Mouse (Mus musculus): Measurements from ENCODE around the gene Olfr612. TPM values are rescaled to one million over a fixed set of nuclear protein-coding genes. Genes with fewer than 3 reads are reported as not detected.
"Not testable (repeated sequence)": the region's sequence is repeated elsewhere in the genome, so short reads cannot be mapped to it uniquely, and the experiment has no call there.

Olfr612 gene
- not detected in 2 replicates for polyA plus RNA-seq (2015; fragmentation: Nextera tagmentation; extraction: Ambion mirVana)

DNA sequence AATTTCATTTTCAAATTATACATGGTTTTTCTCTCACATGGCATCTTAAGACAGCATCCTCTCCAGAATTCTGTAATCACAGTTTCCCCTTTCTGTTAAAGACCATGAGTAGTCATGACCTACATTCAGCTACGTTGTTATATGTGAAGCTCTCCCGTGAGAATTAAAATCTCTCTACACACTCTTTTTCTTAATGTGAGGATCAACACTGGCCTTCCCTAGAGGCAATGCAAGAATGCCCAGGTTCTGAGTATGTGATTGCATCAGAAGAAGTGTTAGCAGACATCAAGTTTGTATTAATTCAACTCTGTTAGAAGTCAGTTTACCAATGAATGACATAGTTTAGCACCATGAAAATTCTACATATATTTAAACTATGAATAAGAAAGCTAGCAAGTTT, at the start of gene Olfr612:
TSS of gene Olfr612 (minus strand) at position 101 of the 400 bp plus-strand sequence.
- not testable (repeated sequence) for H3K27me3 ChIP-seq; H3K9me3 ChIP-seq (replicated peaks); H3K9ac ChIP-seq; H3K4me2 ChIP-seq; H3K27ac ChIP-seq; H3K36me3 ChIP-seq; H3K4me3 ChIP-seq; H3K4me1 ChIP-seq (replicated peaks); ATAC-seq (replicated peaks; ENCODE audit: insufficient number of reproducible peaks, insufficient read depth, low FRiP score, low read depth)
- 71% methylated on average over 2 of the region's 2 CpGs for WGBS

DNA sequence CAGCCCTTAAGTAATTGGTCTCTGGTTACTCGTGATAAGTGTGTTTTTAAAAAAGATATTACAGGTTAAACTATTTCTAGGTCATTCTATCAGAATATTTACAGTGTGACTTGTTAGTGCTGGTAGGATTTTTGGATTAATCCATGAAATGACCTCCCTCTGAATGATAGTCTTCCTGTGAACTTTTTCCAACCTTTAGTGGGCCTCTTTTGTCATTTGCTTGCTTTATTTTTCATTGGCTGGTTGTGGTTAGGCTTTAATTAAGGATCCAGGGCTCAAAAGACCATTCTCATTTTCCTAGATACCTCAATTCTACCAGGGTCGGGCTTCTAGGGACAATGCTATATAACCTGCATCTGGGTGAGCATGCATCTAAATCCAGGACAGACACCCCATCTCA, 47.3 kb upstream of the Olfr612 start, which contains the start of gene Olfr618:
TSS of gene Olfr618 (plus strand) at position 301 of the 400 bp plus-strand sequence.
- no peaks in the 10 kb centered on the region for H3K36me3 ChIP-seq
- no peak for ATAC-seq (replicated peaks; ENCODE audit: insufficient number of reproducible peaks, insufficient read depth, low FRiP score, low read depth)
- WGBS = 50% methylated on average over 2 of the region's 2 CpGs
- no peak within 1 kb of the TSS for H3K4me3 ChIP-seq
- H3K9me3 ChIP-seq (replicated peaks) = no peaks in the 10 kb centered on the region
- H3K9ac ChIP-seq = no peak within 1 kb of the TSS
- H3K4me1 ChIP-seq (replicated peaks) = no peaks in the 10 kb centered on the region
- no peak within 1 kb of the TSS for H3K4me2 ChIP-seq
- H3K27me3 ChIP-seq = no peaks in the 10 kb centered on the region
- no peak within 1 kb of the TSS for H3K27ac ChIP-seq

DNA sequence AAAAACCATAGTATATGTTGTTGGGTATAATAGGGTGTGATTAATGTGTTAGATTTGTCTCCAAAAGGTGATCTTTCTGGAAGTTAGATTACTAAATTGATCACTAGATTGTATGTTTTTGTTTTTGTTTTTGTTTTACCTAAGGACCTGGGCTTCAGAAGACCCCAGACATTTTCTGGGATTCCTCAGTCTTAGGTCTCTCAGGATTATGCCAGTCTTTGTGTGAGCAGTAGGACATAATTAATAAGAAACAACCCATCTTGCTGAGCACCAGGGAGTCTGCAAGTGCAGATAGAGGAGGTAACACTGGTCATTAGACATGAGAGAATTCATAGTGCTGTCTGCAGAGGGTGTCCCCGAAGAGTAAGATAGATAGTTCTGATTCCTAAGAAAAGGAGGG, 30.2 kb upstream of the Olfr612 start, which contains the start of gene Olfr617:
TSS of gene Olfr617 (plus strand) at position 301 of the 400 bp plus-strand sequence.
- 65% methylated on average over 1 of the region's 1 CpGs for WGBS

DNA sequence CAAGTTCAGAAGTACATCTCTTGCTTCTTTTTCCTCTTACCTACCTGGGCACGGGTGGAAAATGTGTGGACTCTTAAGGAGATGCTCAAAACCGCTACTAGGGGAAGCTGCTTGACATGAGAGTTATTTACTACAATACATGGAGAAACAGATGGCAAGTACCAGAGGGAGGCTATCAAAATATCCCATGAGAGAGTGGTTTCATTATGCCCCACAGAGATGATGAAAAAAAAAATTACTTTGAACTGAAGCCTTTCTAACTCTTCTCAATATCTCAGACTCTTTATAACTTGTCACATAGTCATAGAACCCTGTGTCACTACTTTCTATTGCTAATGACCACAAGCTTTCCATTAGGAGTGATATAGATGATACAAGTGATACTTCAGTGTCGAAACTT, 26.5 kb upstream of the Olfr612 start, which contains the start of gene Olfr616:
TSS of gene Olfr616 (minus strand) at position 101 of the 400 bp plus-strand sequence.
- Histone ChIP-seq H3K4me2 (no peak within 1 kb of the TSS), H3K4me1 (replicated peaks) (no peaks in the 10 kb centered on the region), H3K9me3 (replicated peaks) (no peaks in the 10 kb centered on the region), H3K9ac (no peak within 1 kb of the TSS), H3K27me3 (no peaks in the 10 kb centered on the region), H3K27ac (no peak within 1 kb of the TSS), H3K4me3 (no peak within 1 kb of the TSS), H3K36me3 (no peaks in the 10 kb centered on the region)
- no peak for ATAC-seq (replicated peaks; ENCODE audit: insufficient number of reproducible peaks, insufficient read depth, low FRiP score, low read depth)
- WGBS = 75% methylated on average over 3 of the region's 3 CpGs

More for the DNA sequence above, 30.2 kb upstream of the Olfr612 start, which contains the start of gene Olfr617:
- Histone ChIP-seq H3K36me3 (no peaks in the 10 kb centered on the region), H3K27me3 (no peaks in the 10 kb centered on the region), H3K4me1 (replicated peaks) (no peaks in the 10 kb centered on the region), H3K9ac (no peak within 1 kb of the TSS), H3K9me3 (replicated peaks) (no peaks in the 10 kb centered on the region), H3K27ac (no peak within 1 kb of the TSS), H3K4me2 (no peak within 1 kb of the TSS), H3K4me3 (no peak within 1 kb of the TSS)
- no peak for ATAC-seq (replicated peaks; ENCODE audit: insufficient number of reproducible peaks, insufficient read depth, low FRiP score, low read depth)

DNA sequence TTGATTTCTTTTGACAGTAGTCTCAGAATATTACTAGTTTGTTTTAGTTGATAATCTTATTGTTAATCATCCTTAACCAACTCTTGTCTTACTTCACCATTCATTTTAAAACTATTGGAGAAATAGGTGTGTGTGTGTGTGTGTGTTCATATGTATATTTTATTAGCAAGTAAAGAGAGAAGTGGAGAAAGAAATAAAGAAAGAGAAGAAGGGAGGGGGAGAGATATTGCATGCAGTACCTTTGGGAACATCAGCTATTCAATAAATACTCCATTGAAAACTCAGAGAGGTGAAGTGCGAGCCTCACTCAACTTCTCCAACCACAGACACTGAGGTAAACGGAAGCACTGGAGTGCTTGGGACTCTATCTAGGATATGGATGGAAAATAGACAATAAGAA, 13.3 kb upstream of the Olfr612 start, which contains the start of gene Olfr615:
TSS of gene Olfr615 (plus strand) at position 301 of the 400 bp plus-strand sequence.
- H3K27me3 ChIP-seq = no peaks in the 10 kb centered on the region
- no peak for ATAC-seq (replicated peaks; ENCODE audit: insufficient number of reproducible peaks, insufficient read depth, low FRiP score, low read depth)
- H3K4me2 ChIP-seq = no peak within 1 kb of the TSS
- H3K27ac ChIP-seq = no peak within 1 kb of the TSS
- 78% methylated on average over 2 of the region's 2 CpGs for WGBS
- no peaks in the 10 kb centered on the region for H3K36me3 ChIP-seq
- no peaks in the 10 kb centered on the region for H3K4me1 ChIP-seq (replicated peaks)
- no peak within 1 kb of the TSS for H3K9ac ChIP-seq
- no peak within 1 kb of the TSS for H3K4me3 ChIP-seq
- H3K9me3 ChIP-seq (replicated peaks) = no peaks in the 10 kb centered on the region

DNA sequence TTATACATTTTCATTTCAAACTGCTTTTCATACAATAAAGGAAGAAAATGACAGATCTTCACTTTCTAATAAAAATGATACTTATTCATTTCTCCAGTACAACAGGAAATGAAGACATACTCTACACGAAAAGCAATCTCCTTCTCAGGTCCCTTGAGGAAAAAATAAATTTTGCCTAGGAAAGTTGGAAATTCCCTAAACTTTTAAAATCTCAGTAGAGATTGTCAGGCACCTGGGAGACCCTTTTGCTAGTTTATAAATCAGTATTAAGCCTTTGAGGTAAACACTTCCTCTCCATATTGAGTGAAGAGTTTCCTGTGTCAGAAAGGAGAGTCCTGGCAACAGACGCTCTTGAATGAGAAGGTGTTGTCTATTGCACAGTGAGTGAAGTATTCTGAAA, 5.3 kb upstream of the Olfr612 start, which contains the start of gene Olfr613:
TSS of gene Olfr613 (plus strand) at position 301 of the 400 bp plus-strand sequence.
- Histone ChIP-seq H3K27me3 (no peaks in the 10 kb centered on the region), H3K9me3 (replicated peaks) (no peaks in the 10 kb centered on the region), H3K4me1 (replicated peaks) (no peaks in the 10 kb centered on the region), H3K4me3 (no peak within 1 kb of the TSS), H3K36me3 (no peaks in the 10 kb centered on the region), H3K4me2 (no peak within 1 kb of the TSS), H3K9ac (no peak within 1 kb of the TSS), H3K27ac (no peak within 1 kb of the TSS)
- 68% methylated on average over 2 of the region's 2 CpGs for WGBS
- ATAC-seq (replicated peaks; ENCODE audit: insufficient number of reproducible peaks, insufficient read depth, low FRiP score, low read depth) = no peak

DNA sequence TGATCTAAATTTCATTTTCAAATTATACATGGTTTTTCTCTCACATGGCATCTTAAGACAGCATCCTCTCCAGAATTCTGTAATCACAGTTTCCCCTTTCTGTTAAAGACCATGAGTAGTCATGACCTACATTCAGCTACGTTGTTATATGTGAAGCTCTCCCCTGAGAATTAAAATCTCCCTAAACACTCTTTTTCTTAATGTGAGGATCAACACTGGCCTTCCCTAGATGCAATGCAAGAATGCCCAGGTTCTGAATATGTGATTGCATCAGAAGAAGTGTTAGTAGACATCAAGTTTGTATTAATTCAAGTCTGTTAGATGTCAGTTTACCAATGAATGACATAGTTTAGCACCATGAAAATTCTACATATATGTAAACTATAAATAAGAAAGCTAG, 21.8 kb downstream of the Olfr612 start, which contains the start of gene Olfr611:
TSS of gene Olfr611 (minus strand) at position 101 of the 400 bp plus-strand sequence.
- not testable (repeated sequence) for H3K4me2 ChIP-seq; H3K9me3 ChIP-seq (replicated peaks); H3K27ac ChIP-seq; H3K27me3 ChIP-seq; ATAC-seq (replicated peaks; ENCODE audit: insufficient number of reproducible peaks, insufficient read depth, low FRiP score, low read depth); H3K9ac ChIP-seq; H3K4me1 ChIP-seq (replicated peaks); H3K4me3 ChIP-seq; H3K36me3 ChIP-seq
- WGBS = 43% methylated on average over 1 of the region's 1 CpGs

DNA sequence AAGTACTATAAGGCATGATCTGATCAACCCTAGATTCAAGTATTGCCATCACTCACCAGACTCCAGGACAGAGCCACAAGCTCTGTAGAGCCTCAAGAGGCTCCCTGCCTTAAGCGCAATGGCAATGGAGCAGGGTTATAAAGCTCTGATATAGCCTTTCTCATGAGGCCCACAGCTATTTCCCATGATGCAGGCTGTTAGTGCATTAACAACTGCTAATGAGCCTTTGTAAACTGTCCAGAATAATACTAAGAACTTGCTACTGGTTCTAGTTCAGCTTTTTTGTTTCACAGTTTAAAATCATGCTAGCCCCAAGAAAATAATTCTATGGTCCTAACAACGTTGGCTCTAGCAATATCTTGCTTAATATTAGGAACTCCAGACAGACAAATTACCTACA, 30.5 kb downstream of the Olfr612 start, which contains the start of gene Olfr610:
TSS of gene Olfr610 (minus strand) at position 101 of the 400 bp plus-strand sequence.
- no peaks in the 10 kb centered on the region for H3K36me3 ChIP-seq
- H3K4me3 ChIP-seq = no peak within 1 kb of the TSS
- no peak within 1 kb of the TSS for H3K4me2 ChIP-seq
- no peaks in the 10 kb centered on the region for H3K4me1 ChIP-seq (replicated peaks)
- 78% methylated on average over 2 of the region's 2 CpGs for WGBS
- H3K9ac ChIP-seq = no peak within 1 kb of the TSS
- no peaks in the 10 kb centered on the region for H3K27me3 ChIP-seq
- H3K27ac ChIP-seq = no peak within 1 kb of the TSS
- ATAC-seq (replicated peaks; ENCODE audit: insufficient number of reproducible peaks, insufficient read depth, low FRiP score, low read depth) = no peak
- no peaks in the 10 kb centered on the region for H3K9me3 ChIP-seq (replicated peaks)

DNA sequence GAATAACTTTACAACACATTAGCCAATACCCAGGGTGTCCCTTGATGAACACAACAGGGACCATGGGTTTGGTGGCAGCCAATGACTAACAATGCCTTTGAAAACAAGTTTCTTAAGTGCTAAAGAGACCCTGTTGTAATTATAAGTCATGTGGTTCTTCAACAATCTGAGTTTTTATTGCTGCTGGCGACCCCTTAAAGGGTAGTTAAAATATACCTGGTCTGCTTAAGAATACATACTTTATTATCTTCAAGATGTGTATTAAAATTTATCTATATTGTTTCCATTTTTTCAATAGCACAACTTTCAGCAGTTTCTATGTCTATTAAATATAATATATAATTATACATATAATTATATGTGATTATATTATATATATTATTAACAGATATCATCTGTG, 44.6 kb downstream of the Olfr612 start, which contains the start of gene Olfr609:
TSS of gene Olfr609 (minus strand) at position 101 of the 400 bp plus-strand sequence.
- Histone ChIP-seq H3K9me3 (replicated peaks) (no peaks in the 10 kb centered on the region), H3K27me3 (no peaks in the 10 kb centered on the region), H3K4me2 (no peak within 1 kb of the TSS), H3K4me1 (replicated peaks) (no peaks in the 10 kb centered on the region), H3K36me3 (no peaks in the 10 kb centered on the region), H3K4me3 (no peak within 1 kb of the TSS), H3K9ac (no peak within 1 kb of the TSS), H3K27ac (no peak within 1 kb of the TSS)
- no peak for ATAC-seq (replicated peaks; ENCODE audit: insufficient number of reproducible peaks, insufficient read depth, low FRiP score, low read depth)
- WGBS = 55% methylated on average over 1 of the region's 1 CpGs

Small RNA genes lying within 50 kb of the gene (microRNA-seq; reads per million reads assigned to microRNA genes)
- not detected for gene Gm26506

Other genes starting within 250 kb of the Olfr612 start
- not detected in 2 replicates for gene Olfr596, start 237.1 kb downstream of the Olfr612 start, polyA plus RNA-seq (2015; fragmentation: Nextera tagmentation; extraction: Ambion mirVana)
- not detected in 2 replicates for gene Olfr597, start 226.4 kb downstream of the Olfr612 start, polyA plus RNA-seq (2015; fragmentation: Nextera tagmentation; extraction: Ambion mirVana)
- not detected in 2 replicates for gene Olfr598, start 219.1 kb downstream of the Olfr612 start, polyA plus RNA-seq (2015; fragmentation: Nextera tagmentation; extraction: Ambion mirVana)
- gene Olfr599, start 206.8 kb downstream of the Olfr612 start, polyA plus RNA-seq (2015; fragmentation: Nextera tagmentation; extraction: Ambion mirVana) = not detected in 2 replicates
- not detected in 2 replicates for gene Olfr600, start 193.0 kb downstream of the Olfr612 start, polyA plus RNA-seq (2015; fragmentation: Nextera tagmentation; extraction: Ambion mirVana)
- gene Olfr601, start 180.1 kb downstream of the Olfr612 start, polyA plus RNA-seq (2015; fragmentation: Nextera tagmentation; extraction: Ambion mirVana) = not detected in 2 replicates
- not detected in 2 replicates for gene Olfr603, start 156.5 kb downstream of the Olfr612 start, polyA plus RNA-seq (2015; fragmentation: Nextera tagmentation; extraction: Ambion mirVana)
- not detected in 2 replicates for gene Usp17lc, start 127.6 kb downstream of the Olfr612 start, polyA plus RNA-seq (2015; fragmentation: Nextera tagmentation; extraction: Ambion mirVana)
- not detected in 2 replicates for gene Olfr605, start 97.3 kb downstream of the Olfr612 start, polyA plus RNA-seq (2015; fragmentation: Nextera tagmentation; extraction: Ambion mirVana)
- not detected in 2 replicates for gene Olfr606, start 93.7 kb downstream of the Olfr612 start, polyA plus RNA-seq (2015; fragmentation: Nextera tagmentation; extraction: Ambion mirVana)
- gene Olfr607, start 78.6 kb downstream of the Olfr612 start, polyA plus RNA-seq (2015; fragmentation: Nextera tagmentation; extraction: Ambion mirVana) = 0.31 and 0.47 TPM in 2 replicates
- 0.52 and 0.59 TPM in 2 replicates for gene Olfr608, start 72.8 kb downstream of the Olfr612 start, polyA plus RNA-seq (2015; fragmentation: Nextera tagmentation; extraction: Ambion mirVana)
- gene Olfr609, start 44.7 kb downstream of the Olfr612 start, polyA plus RNA-seq (2015; fragmentation: Nextera tagmentation; extraction: Ambion mirVana) = 0.04 and 0.19 TPM in 2 replicates
- not detected in 2 replicates for gene Olfr610, start 30.6 kb downstream of the Olfr612 start, polyA plus RNA-seq (2015; fragmentation: Nextera tagmentation; extraction: Ambion mirVana)
- not detected in 2 replicates for gene Olfr611, start 21.9 kb downstream of the Olfr612 start, polyA plus RNA-seq (2015; fragmentation: Nextera tagmentation; extraction: Ambion mirVana)
- not detected in 2 replicates for gene Olfr613, start 5.4 kb upstream of the Olfr612 start, polyA plus RNA-seq (2015; fragmentation: Nextera tagmentation; extraction: Ambion mirVana)
- gene Olfr615, start 13.4 kb upstream of the Olfr612 start, polyA plus RNA-seq (2015; fragmentation: Nextera tagmentation; extraction: Ambion mirVana) = not detected in 2 replicates
- not detected in 2 replicates for gene Olfr616, start 26.4 kb upstream of the Olfr612 start, polyA plus RNA-seq (2015; fragmentation: Nextera tagmentation; extraction: Ambion mirVana)
- gene Olfr617, start 30.3 kb upstream of the Olfr612 start, polyA plus RNA-seq (2015; fragmentation: Nextera tagmentation; extraction: Ambion mirVana) = not detected in 2 replicates
- gene Olfr618, start 47.4 kb upstream of the Olfr612 start, polyA plus RNA-seq (2015; fragmentation: Nextera tagmentation; extraction: Ambion mirVana) = not detected in 2 replicates
- gene Olfr619, start 57.9 kb upstream of the Olfr612 start, polyA plus RNA-seq (2015; fragmentation: Nextera tagmentation; extraction: Ambion mirVana) = not detected in 2 replicates
- not detected in 2 replicates for gene Olfr620, start 69.8 kb upstream of the Olfr612 start, polyA plus RNA-seq (2015; fragmentation: Nextera tagmentation; extraction: Ambion mirVana)
- not detected in 2 replicates for gene Olfr622, start 100.0 kb upstream of the Olfr612 start, polyA plus RNA-seq (2015; fragmentation: Nextera tagmentation; extraction: Ambion mirVana)
- gene Olfr623, start 121.0 kb upstream of the Olfr612 start, polyA plus RNA-seq (2015; fragmentation: Nextera tagmentation; extraction: Ambion mirVana) = not detected in 2 replicates
- gene Olfr624, start 128.5 kb upstream of the Olfr612 start, polyA plus RNA-seq (2015; fragmentation: Nextera tagmentation; extraction: Ambion mirVana) = 0.03 TPM in 2 replicates
- gene Olfr625-ps1, start 140.0 kb upstream of the Olfr612 start, polyA plus RNA-seq (2015; fragmentation: Nextera tagmentation; extraction: Ambion mirVana) = not detected in 2 replicates
- gene Olfr243, start 172.0 kb upstream of the Olfr612 start, polyA plus RNA-seq (2015; fragmentation: Nextera tagmentation; extraction: Ambion mirVana) = not detected in 2 replicates
- gene Olfr628, start 187.7 kb upstream of the Olfr612 start, polyA plus RNA-seq (2015; fragmentation: Nextera tagmentation; extraction: Ambion mirVana) = not detected in 2 replicates
- not detected in 2 replicates for gene Olfr629, start 202.2 kb upstream of the Olfr612 start, polyA plus RNA-seq (2015; fragmentation: Nextera tagmentation; extraction: Ambion mirVana)
- not detected in 2 replicates for gene Olfr630, start 214.6 kb upstream of the Olfr612 start, polyA plus RNA-seq (2015; fragmentation: Nextera tagmentation; extraction: Ambion mirVana)
- gene Olfr69, start 228.9 kb upstream of the Olfr612 start, polyA plus RNA-seq (2015; fragmentation: Nextera tagmentation; extraction: Ambion mirVana) = not detected in 2 replicates
- not detected in 2 replicates for gene Olfr68, start 237.0 kb upstream of the Olfr612 start, polyA plus RNA-seq (2015; fragmentation: Nextera tagmentation; extraction: Ambion mirVana)
- gene Olfr67, start 249.1 kb upstream of the Olfr612 start, polyA plus RNA-seq (2015; fragmentation: Nextera tagmentation; extraction: Ambion mirVana) = not detected in 2 replicates